Mouse (Mus musculus): ENCODE measurements around the gene Hoxc13.

Hoxc13 gene

GRCm38 (mm10) chr15:102934438-102934837 is 13.5 kb downstream of the Hoxc13 start:
- in situ Hi-C loops (cut with MboI; ENCODE audit: low pct_unique_long_range_greater_than_20kb in 1 of 2, low sequenced_read_pairs in 2 of 2, unreplicated experiment in 1 of 2), result loop anchor here in 1 of 2 experiments (25.0 kb wide), 1 partner anchor 172 kb away; no protein-coding TSS in a partner anchor

- in situ Hi-C loops (cut with MboI; ENCODE audit: low pct_unique_long_range_greater_than_20kb in 1 of 2, low sequenced_read_pairs in 2 of 2, unreplicated experiment in 1 of 2), result loop anchor here in 1 of 2 experiments (25.0 kb wide), 1 partner anchor 173 kb away; no protein-coding TSS in a partner anchor
These were observed 14.0 kb downstream of the Hoxc13 start for GRCm38 (mm10) chr15:102934897-102935296.

DNA sequence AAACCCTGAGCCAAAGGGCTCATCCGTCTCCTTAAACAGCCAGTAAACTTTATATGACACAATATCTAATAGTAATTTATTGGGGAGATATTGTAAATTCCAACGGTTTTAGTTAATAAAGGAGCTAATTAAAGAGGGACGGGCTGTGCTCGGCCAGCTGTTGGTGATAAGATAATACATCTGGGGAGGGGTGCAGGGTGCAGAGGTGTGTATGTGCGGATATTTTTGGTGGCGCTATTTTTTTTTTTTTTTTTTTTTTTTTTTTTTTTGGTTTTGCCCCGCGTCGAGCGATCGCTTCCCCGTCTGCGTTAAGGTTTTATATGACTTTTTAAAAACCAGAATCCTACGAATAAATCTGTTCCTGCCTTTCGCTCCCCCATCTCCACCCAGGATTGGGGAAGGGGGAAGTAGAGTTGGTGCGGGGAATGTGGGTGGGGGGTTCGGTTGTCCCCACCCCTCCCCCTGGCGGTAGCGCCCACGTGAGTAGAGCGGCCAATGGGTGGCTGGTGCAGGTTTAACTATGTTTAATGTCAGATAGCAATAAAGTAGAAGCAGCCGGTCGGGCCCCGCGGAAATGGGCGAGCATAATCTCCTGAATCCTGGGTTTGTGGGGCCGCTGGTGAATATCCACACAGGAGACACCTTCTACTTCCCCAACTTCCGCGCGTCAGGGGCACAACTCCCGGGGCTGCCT is 15.5 kb downstream of the Hoxc13 start, which contains the start of gene Hoxc12:
Hoxc12 (plus strand) TSS at position 479 of the 694 bp plus-strand sequence.
- in situ Hi-C loops (cut with MboI; ENCODE audit: low pct_unique_long_range_greater_than_20kb in 1 of 2, low sequenced_read_pairs in 2 of 2, unreplicated experiment in 1 of 2), result loop anchor here in 1 of 2 experiments (25.0 kb wide), 1 partner anchor 174 kb away; no protein-coding TSS in a partner anchor

DNA sequence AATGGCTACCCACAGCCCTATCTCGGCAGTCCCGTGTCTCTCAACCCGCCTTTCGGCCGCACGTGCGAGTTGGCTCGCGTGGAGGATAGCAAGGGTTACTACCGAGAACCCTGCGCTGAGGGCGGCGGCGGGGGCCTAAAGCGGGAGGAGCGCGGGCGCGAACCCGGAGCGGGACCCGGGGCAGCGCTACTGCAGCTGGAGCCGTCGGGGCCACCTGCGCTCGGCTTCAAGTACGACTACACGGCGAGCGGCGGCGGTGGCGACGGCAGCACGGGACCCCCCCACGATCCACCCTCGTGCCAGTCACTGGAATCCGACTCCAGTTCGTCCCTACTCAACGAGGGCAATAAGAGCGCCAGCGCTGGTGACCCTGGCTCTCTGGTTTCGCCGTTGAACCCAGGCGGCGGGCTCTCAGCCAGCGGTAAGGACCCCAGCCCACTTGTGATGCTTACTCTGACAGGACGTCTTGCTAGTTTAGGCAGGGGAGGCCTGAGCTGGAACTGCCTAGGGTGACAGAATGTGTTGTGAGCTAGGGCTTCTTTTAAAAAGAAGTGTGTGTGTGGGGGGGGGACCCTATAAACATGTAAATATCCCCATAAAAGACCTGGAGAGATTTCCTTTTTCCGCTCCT is 16.2 kb downstream of the Hoxc13 start:
- in situ Hi-C loops (cut with MboI; ENCODE audit: low pct_unique_long_range_greater_than_20kb in 1 of 2, low sequenced_read_pairs in 2 of 2, unreplicated experiment in 1 of 2), result loop anchor here in 1 of 2 experiments (25.0 kb wide), 1 partner anchor 175 kb away; no protein-coding TSS in a partner anchor

GRCm38 (mm10) chr15:102939256-102940155 is 18.6 kb downstream of the Hoxc13 start:
- in situ Hi-C loops (cut with MboI; ENCODE audit: low pct_unique_long_range_greater_than_20kb in 1 of 2, low sequenced_read_pairs in 2 of 2, unreplicated experiment in 1 of 2), result loop anchor here in 1 of 2 experiments (25.0 kb wide), 1 partner anchor 177 kb away; no protein-coding TSS in a partner anchor

DNA sequence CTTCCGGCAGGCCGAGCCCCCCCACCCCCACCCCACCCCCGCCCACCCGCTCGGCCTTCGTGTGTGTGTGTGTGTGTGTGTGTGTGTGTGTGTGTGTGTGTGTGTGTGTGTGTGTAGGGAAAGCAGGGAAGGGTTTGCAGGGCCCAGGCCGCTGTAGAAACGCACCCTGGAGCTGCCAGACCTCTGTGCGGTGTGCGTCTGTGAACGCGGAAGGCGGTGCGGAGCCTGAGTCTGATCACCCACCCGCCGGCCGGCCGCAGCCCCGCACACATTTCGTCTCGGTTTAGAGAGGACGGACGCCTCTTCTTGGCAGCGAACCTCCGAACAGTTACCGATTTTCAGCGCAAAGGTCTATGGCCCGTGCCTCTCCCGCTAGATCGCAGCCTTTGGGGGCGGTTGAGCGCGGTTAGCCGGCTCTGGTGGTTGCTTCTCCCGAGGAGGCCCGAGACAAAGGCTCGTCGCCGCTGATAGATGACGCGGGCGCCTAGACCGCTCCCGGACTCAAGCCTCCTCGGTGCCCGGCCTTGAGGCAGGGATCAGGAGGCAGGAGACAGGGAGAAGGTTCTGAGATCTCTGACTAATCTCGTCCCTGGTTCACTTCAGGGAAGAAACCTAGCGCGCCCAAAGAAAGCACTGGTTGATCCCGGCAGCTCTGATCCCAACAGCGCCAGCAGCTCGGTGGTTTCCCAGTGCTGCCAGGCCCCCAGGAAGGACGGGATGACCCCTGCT is 22.0 kb downstream of the Hoxc13 start:
- in situ Hi-C loops (cut with MboI; ENCODE audit: low pct_unique_long_range_greater_than_20kb in 1 of 2, low sequenced_read_pairs in 2 of 2, unreplicated experiment in 1 of 2), result loop anchor here in 1 of 2 experiments (25.0 kb wide), 1 partner anchor 181 kb away; no protein-coding TSS in a partner anchor

- in situ Hi-C loops (cut with MboI; ENCODE audit: low pct_unique_long_range_greater_than_20kb in 1 of 2, low sequenced_read_pairs in 2 of 2, unreplicated experiment in 1 of 2), result loop anchor here in 1 of 2 experiments (25.0 kb wide), 1 partner anchor 181 kb away; no protein-coding TSS in a partner anchor
These were observed 22.5 kb downstream of the Hoxc13 start for GRCm38 (mm10) chr15:102943468-102943813.

DNA sequence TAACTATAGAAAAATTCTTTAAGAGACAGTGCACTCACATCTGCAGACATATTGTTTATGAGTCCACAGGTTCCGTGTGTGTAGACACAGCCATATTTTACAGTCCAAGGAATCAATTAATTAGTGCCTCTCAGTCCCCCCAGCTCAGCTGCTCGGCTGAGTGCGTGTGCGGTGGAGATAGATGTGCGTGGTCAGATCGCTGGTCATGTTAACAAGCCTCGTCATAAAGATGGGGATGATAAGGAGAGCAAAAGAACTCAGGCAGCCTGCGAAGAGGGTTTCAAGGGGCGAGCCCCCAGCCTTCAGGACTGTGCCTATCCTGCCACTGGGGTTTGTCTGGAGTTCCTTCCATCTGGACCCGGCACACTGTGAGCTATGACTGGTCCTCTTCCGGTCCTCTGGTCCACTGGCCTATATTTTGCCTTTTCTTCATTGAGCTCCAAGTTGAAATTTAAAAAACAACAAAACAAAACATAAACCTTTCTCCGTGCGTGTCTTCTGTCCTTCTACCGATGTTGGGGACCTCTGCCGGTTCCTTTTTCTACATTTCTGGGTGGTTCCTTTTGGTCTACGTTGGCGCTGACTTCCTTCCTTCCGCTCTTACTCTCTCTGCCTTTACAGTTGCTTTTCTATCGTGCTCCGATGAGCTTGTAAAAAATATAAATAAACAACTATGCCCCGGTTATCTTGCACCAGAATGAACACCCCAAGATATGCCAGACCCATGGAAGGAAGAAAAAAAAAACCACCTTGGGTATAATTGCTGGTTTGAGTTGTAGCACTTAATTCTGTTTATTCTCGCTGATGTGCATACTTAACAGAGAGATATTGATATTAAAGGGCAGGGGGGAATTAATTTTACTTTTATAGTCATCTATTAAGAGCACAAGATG is 24.5 kb downstream of the Hoxc13 start:
- in situ Hi-C loops (cut with MboI; ENCODE audit: low pct_unique_long_range_greater_than_20kb in 1 of 2, low sequenced_read_pairs in 2 of 2, unreplicated experiment in 1 of 2), result loop anchor here in 1 of 2 experiments (5.0 to 25.0 kb wide), 2 partner anchors 33 to 183 kb away; no protein-coding TSS in a partner anchor

- in situ Hi-C loops (cut with MboI; ENCODE audit: low pct_unique_long_range_greater_than_20kb in 1 of 2, low sequenced_read_pairs in 2 of 2, unreplicated experiment in 1 of 2), result loop anchor here in 1 of 2 experiments (5.0 to 25.0 kb wide), 2 partner anchors 35 to 185 kb away; no protein-coding TSS in a partner anchor
These were observed 26.4 kb downstream of the Hoxc13 start for GRCm38 (mm10) chr15:102947276-102947675.

DNA sequence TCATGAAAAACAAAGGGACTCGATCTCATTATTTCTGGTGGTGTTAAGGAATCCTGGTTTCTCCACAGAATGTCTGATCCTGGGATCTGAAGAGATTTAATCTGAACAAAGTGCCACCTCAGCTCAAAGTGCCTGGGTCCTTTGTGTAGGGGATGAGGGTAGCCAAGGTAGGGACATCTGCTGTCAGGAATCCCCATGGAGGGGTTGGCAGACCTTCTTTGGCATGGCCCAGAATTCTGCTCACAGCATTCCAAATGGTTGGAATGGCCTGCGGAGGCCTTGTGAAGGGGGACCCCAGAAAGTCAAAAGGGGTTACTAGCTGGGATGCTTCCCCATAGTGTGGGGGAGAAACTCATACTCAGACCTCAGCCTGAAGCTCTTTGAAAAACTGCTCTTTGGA is 27.9 kb downstream of the Hoxc13 start:
- in situ Hi-C loops (cut with MboI; ENCODE audit: low pct_unique_long_range_greater_than_20kb in 1 of 2, low sequenced_read_pairs in 2 of 2, unreplicated experiment in 1 of 2), result loop anchor here in 1 of 2 experiments (5.0 to 25.0 kb wide), 2 partner anchors 37 to 187 kb away; no protein-coding TSS in a partner anchor

DNA sequence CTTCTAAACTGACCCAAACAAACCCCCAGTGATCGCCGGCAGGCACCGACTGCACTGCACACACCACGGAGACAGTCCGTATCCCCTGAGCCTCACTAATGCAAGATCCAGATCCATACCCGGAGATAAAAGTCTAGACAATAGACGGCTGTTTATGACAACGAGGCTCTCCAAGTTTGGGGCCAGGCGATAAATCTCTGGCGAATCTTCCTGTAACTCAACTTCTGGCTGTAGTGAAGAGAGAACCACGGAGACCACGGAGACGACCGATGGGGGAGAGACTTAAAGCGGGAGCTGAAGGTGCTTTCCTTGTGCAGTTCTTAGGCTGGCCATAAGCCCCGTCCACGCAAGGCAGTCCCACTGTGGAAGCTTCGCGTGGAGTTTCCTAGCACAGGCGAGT is 28.8 kb downstream of the Hoxc13 start:
- in situ Hi-C loops (cut with MboI; ENCODE audit: low pct_unique_long_range_greater_than_20kb in 1 of 2, low sequenced_read_pairs in 2 of 2, unreplicated experiment in 1 of 2), result loop anchor here in 1 of 2 experiments (5.0 to 25.0 kb wide), 3 partner anchors 37 to 187 kb away; partner anchors contain the start of gene Hoxc4

- in situ Hi-C loops (cut with MboI; ENCODE audit: low pct_unique_long_range_greater_than_20kb in 1 of 2, low sequenced_read_pairs in 2 of 2, unreplicated experiment in 1 of 2), result loop anchor here in 1 of 2 experiments (10.0 kb wide), 1 partner anchor 64 kb away; the partner anchor contains the start of gene Hoxc4
These were observed 30.0 kb downstream of the Hoxc13 start for GRCm38 (mm10) chr15:102950877-102951276.

DNA sequence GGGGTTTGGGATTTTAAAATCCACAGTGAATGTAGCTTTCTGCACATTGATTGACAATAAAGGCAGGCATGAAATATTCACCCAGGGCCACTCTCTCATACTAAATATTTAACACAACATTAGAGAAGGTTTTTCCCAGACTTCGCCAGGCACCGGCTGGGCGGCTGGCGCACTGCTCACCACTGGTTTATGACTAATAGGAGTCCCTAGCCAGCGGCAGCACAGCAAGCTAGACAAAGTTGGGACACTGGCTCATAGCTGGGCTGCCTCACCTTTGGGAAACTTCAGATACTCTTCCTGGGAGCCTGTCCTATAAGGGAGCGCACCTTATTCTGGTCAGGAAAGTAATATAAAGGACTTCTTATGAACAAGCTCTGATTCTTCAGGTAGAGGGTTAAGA is 32.7 kb downstream of the Hoxc13 start:
- in situ Hi-C loops (cut with MboI; ENCODE audit: low pct_unique_long_range_greater_than_20kb in 1 of 2, low sequenced_read_pairs in 2 of 2, unreplicated experiment in 1 of 2), result loop anchor here in 1 of 2 experiments (10.0 kb wide), 1 partner anchor 61 kb away; the partner anchor contains the start of gene Hoxc4

GRCm38 (mm10) chr15:102954192-102955006 is 33.5 kb downstream of the Hoxc13 start, which contains the start of gene Hoxc11:
TSS of gene Hoxc11 (plus strand) at chr15:102954427.
- in situ Hi-C loops (cut with MboI; ENCODE audit: low pct_unique_long_range_greater_than_20kb in 1 of 2, low sequenced_read_pairs in 2 of 2, unreplicated experiment in 1 of 2), result loop anchor here in 1 of 2 experiments (10.0 kb wide), 1 partner anchor 60 kb away; the partner anchor contains the start of gene Hoxc4

GRCm38 (mm10) chr15:102955007-102955382 is 34.1 kb downstream of the Hoxc13 start:
- in situ Hi-C loops (cut with MboI; ENCODE audit: low pct_unique_long_range_greater_than_20kb in 1 of 2, low sequenced_read_pairs in 2 of 2, unreplicated experiment in 1 of 2), result loop anchor here in 1 of 2 experiments (10.0 kb wide), 1 partner anchor 60 kb away; the partner anchor contains the start of gene Hoxc4

Measured in mouse embryonic stem cell (cell line).